Mouse (Mus musculus): Measurements from ENCODE around the gene Olfr883. TPM values are rescaled to one million over a fixed set of nuclear protein-coding genes. Genes with fewer than 3 reads are reported as not detected.

The Olfr883 gene
- total RNA-seq (2021) = not detected
- long read RNA-seq, experiment 1 = 0 reads
- long read RNA-seq, experiment 2 = 0 reads

DNA sequence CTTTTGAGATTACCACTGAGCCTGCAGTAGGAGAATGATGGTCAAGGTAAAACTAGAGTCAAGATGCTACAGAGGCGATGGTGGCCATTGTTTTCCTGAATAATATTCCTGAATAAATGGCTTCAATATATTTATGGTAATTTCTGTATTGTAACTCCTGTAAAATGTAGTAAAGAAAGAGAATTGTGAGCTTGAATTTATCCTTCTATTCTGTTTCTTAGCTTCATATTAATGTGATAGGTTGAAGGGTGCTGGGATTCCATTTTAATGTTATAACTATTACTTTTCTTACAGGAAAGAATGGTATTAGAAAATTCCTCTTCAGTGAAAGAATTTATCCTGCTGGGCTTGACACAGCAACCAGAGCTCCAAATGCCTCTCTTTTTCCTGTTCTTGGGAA is at the start of gene Olfr883:
TSS of gene Olfr883 (plus strand) at position 301 of the 400 bp plus-strand sequence.
- DNase-seq = no peak

DNA sequence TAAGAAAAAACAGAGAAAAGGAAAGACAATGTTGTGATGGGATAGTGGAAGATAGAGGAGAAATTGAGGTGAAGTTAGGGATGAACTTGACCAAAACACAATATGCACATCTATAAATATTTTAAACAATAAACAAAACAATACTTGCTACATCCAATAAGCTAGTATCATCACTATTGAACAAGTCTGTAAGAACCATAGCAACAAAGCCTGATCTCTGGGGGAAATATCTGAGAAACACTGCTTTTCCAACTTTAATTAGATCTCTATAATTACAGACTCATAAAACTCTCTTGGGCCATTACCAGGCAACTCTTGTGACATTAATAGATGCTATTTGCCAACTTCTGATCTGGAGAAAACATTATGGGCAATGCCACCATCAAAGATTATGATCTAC is 34.1 kb upstream of the Olfr883 start, which contains the start of gene Olfr881:
TSS of gene Olfr881 (plus strand) at position 301 of the 400 bp plus-strand sequence.
- no peak for DNase-seq

DNA sequence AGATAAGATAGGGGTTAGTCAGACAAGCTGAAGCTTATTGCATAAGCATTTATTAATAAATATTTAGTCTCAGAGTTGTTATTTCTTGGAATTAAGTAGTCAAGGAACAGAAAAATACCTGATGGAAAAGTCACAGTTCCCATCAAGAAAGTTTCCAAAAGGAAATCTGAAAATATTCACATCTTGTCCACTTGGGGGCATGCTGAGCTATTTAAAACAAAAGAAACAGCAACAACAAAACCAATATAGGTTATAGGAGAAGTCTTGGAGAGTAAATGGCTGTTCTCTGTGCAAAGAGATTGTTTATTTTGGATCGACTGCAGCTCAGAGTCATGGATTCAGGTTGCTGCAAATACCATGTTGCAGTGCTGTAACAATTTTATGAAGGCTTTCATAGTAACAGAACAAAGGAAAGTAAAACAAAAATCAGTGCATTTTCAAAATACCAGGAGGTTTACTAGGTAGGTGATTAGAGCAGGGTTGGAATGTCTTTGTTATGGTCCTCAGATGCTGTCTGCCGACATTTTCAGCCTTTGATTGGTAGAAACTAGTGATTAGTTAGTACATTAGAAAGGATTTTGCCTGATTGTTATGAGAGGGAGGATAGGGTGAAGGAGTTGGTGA is 26.9 kb upstream of the Olfr883 start:
- no peak for DNase-seq

DNA sequence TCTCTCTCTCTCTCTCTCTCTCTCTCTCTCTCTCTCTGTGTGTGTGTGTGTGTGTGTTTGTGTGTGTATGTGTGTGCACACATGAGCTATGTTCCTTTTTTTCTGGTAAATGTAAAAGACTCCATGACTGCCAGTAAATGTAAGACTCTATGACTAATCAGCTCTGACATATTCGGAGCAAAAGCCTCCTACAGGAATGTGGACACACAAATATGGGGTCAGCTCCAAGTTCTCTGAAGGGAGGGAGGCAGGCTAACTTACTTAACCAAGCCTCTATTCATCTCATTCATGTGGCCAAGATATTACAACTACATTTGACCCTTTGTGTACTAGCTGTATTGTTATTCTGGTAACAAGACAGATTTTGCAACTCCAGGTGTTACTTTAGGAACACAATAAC is 25.6 kb upstream of the Olfr883 start:
- no peak for DNase-seq

DNA sequence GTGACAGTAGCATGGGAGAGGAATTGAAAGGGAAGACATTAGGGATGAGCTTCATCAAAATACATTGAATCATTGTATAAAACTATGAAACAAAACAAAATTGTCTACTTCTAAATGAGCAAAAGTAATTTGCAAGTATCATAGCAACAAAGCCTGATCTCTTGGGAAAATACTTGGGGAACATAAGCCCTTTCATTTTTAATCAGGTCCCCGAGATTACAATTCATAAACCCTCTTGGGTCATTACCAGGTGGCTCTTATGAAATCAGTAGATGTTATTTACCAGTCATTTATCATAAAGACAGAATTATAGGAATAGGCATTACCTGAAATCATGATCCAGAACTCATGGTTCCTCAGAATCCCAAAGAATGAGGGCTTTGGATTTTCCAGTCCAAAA is 20.6 kb downstream of the Olfr883 start, which contains the start of gene Olfr884:
TSS of gene Olfr884 (plus strand) at position 301 of the 400 bp plus-strand sequence.
- no peak for DNase-seq

DNA sequence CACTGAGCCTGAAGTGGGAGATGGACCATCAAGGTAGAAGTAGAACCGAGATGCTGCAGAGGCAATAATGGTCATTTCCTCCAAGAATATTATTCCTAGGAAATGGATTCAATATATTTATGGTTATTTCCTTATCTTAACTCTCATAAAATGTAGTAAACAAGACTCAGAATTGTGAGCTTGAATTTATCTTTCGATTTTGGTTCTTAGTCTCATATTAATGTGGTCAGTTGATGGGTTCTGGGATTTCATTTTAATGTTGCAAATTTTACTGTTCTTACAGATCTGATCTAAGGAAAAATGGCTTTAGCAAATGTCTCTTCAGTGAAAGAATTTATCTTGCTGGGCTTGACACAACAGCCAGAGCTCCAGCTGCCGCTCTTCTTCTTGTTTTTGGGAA is 35.4 kb downstream of the Olfr883 start, which contains the start of gene Olfr885:
TSS of gene Olfr885 (plus strand) at position 301 of the 400 bp plus-strand sequence.
- DNase-seq = no peak

Other genes starting within 250 kb of the Olfr883 start
- gene Olfr876, start 222.8 kb upstream of the Olfr883 start, total RNA-seq (2021) = not detected
- not detected for gene Olfr877, start 171.5 kb upstream of the Olfr883 start, total RNA-seq (2021)
- gene Olfr145, start 129.1 kb upstream of the Olfr883 start, total RNA-seq (2021) = not detected
- not detected for gene Olfr878, start 108.0 kb upstream of the Olfr883 start, total RNA-seq (2021)
- not detected for gene Olfr881, start 34.0 kb upstream of the Olfr883 start, total RNA-seq (2021)
- not detected for gene Olfr884, start 20.7 kb downstream of the Olfr883 start, total RNA-seq (2021)
- gene Olfr885, start 35.5 kb downstream of the Olfr883 start, total RNA-seq (2021) = not detected
- gene Olfr887, start 58.3 kb downstream of the Olfr883 start, total RNA-seq (2021) = not detected
- not detected for gene Olfr888, start 82.3 kb downstream of the Olfr883 start, total RNA-seq (2021)
- not detected for gene Olfr889, start 89.4 kb downstream of the Olfr883 start, total RNA-seq (2021)
- gene Olfr890, start 116.7 kb downstream of the Olfr883 start, total RNA-seq (2021) = not detected
- gene Olfr891, start 155.0 kb downstream of the Olfr883 start, total RNA-seq (2021) = not detected
- not detected for gene Olfr893, start 182.6 kb downstream of the Olfr883 start, total RNA-seq (2021)
- gene Olfr894, start 192.2 kb downstream of the Olfr883 start, total RNA-seq (2021) = not detected
- gene Olfr143, start 227.0 kb downstream of the Olfr883 start, total RNA-seq (2021) = not detected
- not detected for gene Olfr895, start 242.0 kb downstream of the Olfr883 start, total RNA-seq (2021)